Mouse (Mus musculus) liver, adult 2 months (tissue): ENCODE measurements around the gene Lrrtm4. TPM values are rescaled to one million over a fixed set of nuclear protein-coding genes. Genes with fewer than 3 reads are reported as not detected.

ENCODE experiments used
- DNase-seq: peaks from one replicate; pipeline ENCODE4 v3.0.0-alpha.2; 2011; ENCODE audit warnings: low read depth, low spot score; ENCODE audit errors: extremely low read depth
- H3K27ac ChIP-seq: fragments of 200-500 bp; replicated peaks from 2 replicates; pipeline ENCODE4 v1.5.1; 2012; ENCODE audit warnings: low read depth, mild to moderate bottlenecking, control low read depth, inconsistent platforms, low read length; ENCODE audit not compliant: insufficient read depth
- H3K27me3 ChIP-seq: fragments of 200-500 bp; 2 replicates; pipeline ENCODE4 v1.6.1; 2012; ENCODE audit warnings: mild to moderate bottlenecking, moderate library complexity, low read length, inconsistent platforms; ENCODE audit not compliant: control insufficient read depth, insufficient read depth
- H3K36me3 ChIP-seq: fragments of 200-500 bp; 2 replicates; pipeline ENCODE4 v1.6.1; 2012; ENCODE audit warnings: low read length, inconsistent platforms; ENCODE audit not compliant: control insufficient read depth, insufficient read depth
- H3K4me1 ChIP-seq: fragments of 200-500 bp; 2 replicates; pipeline ENCODE4 v1.6.1; 2011; ENCODE audit warnings: low read length; ENCODE audit not compliant: control insufficient read depth, insufficient read depth
- H3K4me3 ChIP-seq: fragments of 200-500 bp; 2 replicates; pipeline ENCODE4 v1.5.1; 2011; ENCODE audit warnings: low read depth, mild to moderate bottlenecking, control low read depth, low read length, moderate library complexity; ENCODE audit not compliant: insufficient read depth
- H3K79me2 ChIP-seq: fragments of 200-500 bp; 2 replicates; pipeline ENCODE4 v1.6.1; 2012; ENCODE audit warnings: inconsistent platforms, mild to moderate bottlenecking, low read length, moderate library complexity; ENCODE audit not compliant: control insufficient read depth, insufficient read depth
- H3K9ac ChIP-seq: fragments of 200-500 bp; 2 replicates; pipeline ENCODE4 v1.6.1; 2012; ENCODE audit warnings: low read depth, mild to moderate bottlenecking, control low read depth, inconsistent platforms, low read length
- CTCF ChIP-seq: fragments of 200-500 bp; IDR thresholded peaks from 2 replicates; pipeline ENCODE4 v1.5.1; 2011; ENCODE audit warnings: low read depth, low read length, control low read depth
- POLR2A ChIP-seq: fragments of 200-500 bp; IDR thresholded peaks from 2 replicates; pipeline ENCODE4 v1.6.1; 2011; ENCODE audit warnings: low read length, control low read depth; ENCODE audit not compliant: insufficient read depth; ENCODE audit errors: extremely low read depth
- WGBS: fragments of 180-500 bp; shearing (Covaris S2); methylation state at CpG from one replicate; pipeline ENCODE4 v1.1.7; 2018; 5-methylcytosine and 5-hydroxymethylcytosine counted together
- polyA plus RNA-seq: library from polyadenylated mRNA; depleted of rRNA; stranded (reverse); fragments of >200 nt; gene quantifications from 2 replicates; pipeline ENCODE4 v1.2.3, GENCODE M21; 2012
- total RNA-seq: library from RNA; depleted of rRNA; stranded (reverse); fragments of >200 nt; gene quantifications from 2 replicates; pipeline ENCODE4 v1.2.3, GENCODE M21; 2014

The Lrrtm4 gene
- total and polyA plus RNA-seq, 2 experiments = not detected

GRCm38 (mm10) chr6:80622676-80623334 is 604.1 kb downstream of the Lrrtm4 start:
- no peaks in the 10 kb centered on the region for H3K27me3 ChIP-seq
- no peak overlapping the region for H3K9ac ChIP-seq
- TF ChIP-seq POLR2A (no peak), CTCF (no peak)
- H3K4me3 ChIP-seq = no peak overlapping the region
- H3K4me1 ChIP-seq = no peaks in the 10 kb centered on the region
- H3K79me2 ChIP-seq = no peaks in the 10 kb centered on the region
- no peak overlapping the region for H3K27ac ChIP-seq
- no peak for DNase-seq
- WGBS = 89% methylated on average over 6 of the region's 6 CpGs
- H3K36me3 ChIP-seq = no peaks in the 10 kb centered on the region

GRCm38 (mm10) chr6:80625509-80625908 is 606.8 kb downstream of the Lrrtm4 start:
- 85% methylated on average over 4 of the region's 4 CpGs for WGBS
- Histone ChIP-seq H3K4me1 (no peaks in the 10 kb centered on the region), H3K36me3 (no peaks in the 10 kb centered on the region), H3K4me3 (no peak overlapping the region), H3K79me2 (no peaks in the 10 kb centered on the region), H3K27ac (no peak overlapping the region), H3K9ac (no peak overlapping the region), H3K27me3 (no peaks in the 10 kb centered on the region)
- DNase-seq = no peak
- TF ChIP-seq CTCF (no peak), POLR2A (no peak)

GRCm38 (mm10) chr6:80662729-80663128 is 644.1 kb downstream of the Lrrtm4 start:
- H3K9ac ChIP-seq = no peak overlapping the region
- H3K4me1 ChIP-seq = no peaks in the 10 kb centered on the region
- no peaks in the 10 kb centered on the region for H3K36me3 ChIP-seq
- H3K27me3 ChIP-seq = no peaks in the 10 kb centered on the region
- TF ChIP-seq POLR2A (no peak), CTCF (no peak)
- no peak for DNase-seq
- H3K4me3 ChIP-seq = no peak overlapping the region
- H3K27ac ChIP-seq = no peak overlapping the region
- no peaks in the 10 kb centered on the region for H3K79me2 ChIP-seq
- 78% methylated on average over 5 of the region's 5 CpGs for WGBS

- Histone ChIP-seq H3K4me1 (no peaks in the 10 kb centered on the region), H3K27ac (no peak overlapping the region), H3K27me3 (no peaks in the 10 kb centered on the region), H3K36me3 (no peaks in the 10 kb centered on the region), H3K9ac (no peak overlapping the region), H3K4me3 (no peak overlapping the region), H3K79me2 (no peaks in the 10 kb centered on the region)
- DNase-seq = no peak
- 83% methylated on average over 4 of the region's 4 CpGs for WGBS
- TF ChIP-seq POLR2A = no peak
- no peak for TF ChIP-seq CTCF
Observed at GRCm38 (mm10) chr6:80664039-80664438, 645.4 kb downstream of the Lrrtm4 start.

- Histone ChIP-seq H3K9ac (no peak overlapping the region), H3K27me3 (no peaks in the 10 kb centered on the region), H3K4me3 (no peak overlapping the region), H3K27ac (no peak overlapping the region), H3K4me1 (no peaks in the 10 kb centered on the region), H3K79me2 (no peaks in the 10 kb centered on the region), H3K36me3 (no peaks in the 10 kb centered on the region)
- DNase-seq = no peak
- WGBS = 66% methylated on average over 2 of the region's 2 CpGs
- TF ChIP-seq POLR2A (no peak), CTCF (no peak)
Observed at GRCm38 (mm10) chr6:80704183-80704582, 685.5 kb downstream of the Lrrtm4 start.

- no peak for DNase-seq
- Histone ChIP-seq H3K9ac (no peak overlapping the region), H3K27ac (no peak overlapping the region), H3K36me3 (no peaks in the 10 kb centered on the region), H3K27me3 (no peaks in the 10 kb centered on the region), H3K4me3 (no peak overlapping the region), H3K4me1 (no peaks in the 10 kb centered on the region), H3K79me2 (no peaks in the 10 kb centered on the region)
- 93% methylated on average over 5 of the region's 5 CpGs for WGBS
- TF ChIP-seq CTCF (no peak), POLR2A (no peak)
Observed at GRCm38 (mm10) chr6:80720468-80720867, 701.8 kb downstream of the Lrrtm4 start.
